Mouse (Mus musculus) kidney, postnatal 0 days (tissue): Measurements from ENCODE around the gene Dok4. TPM values are rescaled to one million over a fixed set of nuclear protein-coding genes. Genes with fewer than 3 reads are reported as not detected.

Experiments
- ATAC-seq: fragments of 200-750 bp; cut with Nextera tagmentation; replicated peaks from 2 replicates; pipeline ENCODE4 v1.8.0; 2017; ENCODE audit warnings: low read depth, moderate number of reproducible peaks, moderate TSS enrichment, moderate library complexity; ENCODE audit not compliant: low FRiP score
- DNase-seq: peaks from one replicate; pipeline ENCODE4 v3.0.0-alpha.2; 2016; ENCODE audit warnings: low spot score
- H3K27ac ChIP-seq: fragments of 300-500 bp; sonication (generic); 2 replicates; pipeline ENCODE4 v1.5.1; 2014; ENCODE audit warnings: mild to moderate bottlenecking
- H3K27me3 ChIP-seq: fragments of 300-500 bp; sonication (generic); 2 replicates; pipeline ENCODE4 v1.6.1; 2014; ENCODE audit warnings: low read length, mixed read lengths; ENCODE audit not compliant: insufficient read depth
- H3K36me3 ChIP-seq: fragments of 300-500 bp; sonication (generic); 2 replicates; pipeline ENCODE4 v1.6.1; 2014; ENCODE audit warnings: low read length, mixed read lengths; ENCODE audit not compliant: insufficient read depth
- H3K4me1 ChIP-seq: fragments of 300-500 bp; sonication (generic); replicated peaks from 2 replicates; pipeline ENCODE4 v1.6.1; 2014; ENCODE audit warnings: antibody characterized with exemption, low read length, mixed read lengths; ENCODE audit not compliant: insufficient read depth
- H3K4me2 ChIP-seq: fragments of 300-500 bp; sonication (generic); 2 replicates; pipeline ENCODE4 v1.6.1; 2014; ENCODE audit warnings: mild to moderate bottlenecking, low read length, moderate library complexity, mixed read lengths
- H3K4me3 ChIP-seq: fragments of 300-500 bp; sonication (generic); replicated peaks from 2 replicates; pipeline ENCODE4 v1.5.1; 2014; ENCODE audit warnings: low read depth, low read length
- H3K9ac ChIP-seq: fragments of 300-500 bp; sonication (generic); 2 replicates; pipeline ENCODE4 v1.6.1; 2014; ENCODE audit warnings: low read depth, low read length
- H3K9me3 ChIP-seq: fragments of 300-500 bp; sonication (generic); replicated peaks from 2 replicates; pipeline ENCODE4 v1.6.1; 2016; ENCODE audit warnings: low read length, inconsistent platforms, mixed read lengths
- CTCF ChIP-seq: IDR thresholded peaks from 2 replicates; pipeline ENCODE4 v1.5.1; 2016; ENCODE audit warnings: antibody characterized with exemption, low read depth, mild to moderate bottlenecking, moderate library complexity
- WGBS: fragments of 180-500 bp; shearing (Covaris S2); extraction: QIAGEN DNeasy Blood & Tissue Kit; methylation state at CpG from one replicate; pipeline ENCODE4 v1.1.7; 2014; 5-methylcytosine and 5-hydroxymethylcytosine counted together
- polyA plus RNA-seq: library from polyadenylated mRNA; unstranded; fragments of >200 nt; fragmentation: Nextera tagmentation; extraction: Ambion mirVana; gene quantifications from 2 replicates; pipeline ENCODE4 v1.2.1, GENCODE M21; 2015

The Dok4 gene
- polyA plus RNA-seq, 1 experiment from 2014 or later = 25.2 TPM

- Histone ChIP-seq H3K27ac (peak overlapping the region; percentile 50; the same call in 1 of the 2 replicates), H3K9me3 (no peaks in the 10 kb centered on the region), H3K4me3 (peak overlapping the region; percentile 57), H3K4me1 (peaks cover 25% of the 10 kb centered on the region), H3K9ac (peak overlapping the region; percentile 60), H3K27me3 (no peaks in the 10 kb centered on the region), H3K4me2 (peak overlapping the region; percentile 94), H3K36me3 (no peaks in the 10 kb centered on the region)
- no peak for ATAC-seq
- WGBS = 14% methylated on average over 17 of the region's 17 CpGs
- DNase-seq = no peak
- no peak for TF ChIP-seq CTCF
Observed at GRCm38 (mm10) chr8:94875096-94875870, 847 bp downstream of the Dok4 start.

DNA sequence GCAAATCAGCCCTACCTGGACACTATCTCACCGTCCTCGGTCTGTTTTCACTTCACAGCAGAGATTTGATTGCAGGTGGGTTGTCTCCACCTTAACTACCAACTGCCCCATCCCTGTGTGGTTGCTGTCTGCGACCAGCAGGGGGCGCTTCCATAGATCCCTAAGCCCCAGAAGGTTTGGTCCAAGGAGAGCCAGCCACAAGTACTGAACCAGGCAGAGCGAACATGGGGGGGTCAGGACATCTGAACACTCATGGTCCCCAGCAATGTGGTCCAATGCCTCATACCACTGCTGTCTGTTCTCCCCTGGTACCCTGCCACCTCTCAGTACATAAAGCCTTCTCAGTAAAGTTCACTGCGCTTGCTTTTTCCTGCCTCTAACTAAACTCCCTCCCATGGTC lies 1.8 kb downstream of the Dok4 start:
- Histone ChIP-seq H3K27me3 (no peaks in the 10 kb centered on the region), H3K4me1 (peaks cover 28% of the 10 kb centered on the region), H3K9ac (no peak overlapping the region), H3K9me3 (no peaks in the 10 kb centered on the region), H3K4me3 (peak overlapping the region; percentile 57; the same call in 1 of the 2 replicates), H3K36me3 (no peaks in the 10 kb centered on the region), H3K4me2 (peak overlapping the region; percentile 94), H3K27ac (no peak overlapping the region)
- DNase-seq = peak; percentile 82
- ATAC-seq = 0 out of 2 replicates have a peak, but pooled peaks have one; percentile 22
- 9% methylated on average over 6 of the region's 6 CpGs for WGBS
- peak; percentile 87 for TF ChIP-seq CTCF

DNA sequence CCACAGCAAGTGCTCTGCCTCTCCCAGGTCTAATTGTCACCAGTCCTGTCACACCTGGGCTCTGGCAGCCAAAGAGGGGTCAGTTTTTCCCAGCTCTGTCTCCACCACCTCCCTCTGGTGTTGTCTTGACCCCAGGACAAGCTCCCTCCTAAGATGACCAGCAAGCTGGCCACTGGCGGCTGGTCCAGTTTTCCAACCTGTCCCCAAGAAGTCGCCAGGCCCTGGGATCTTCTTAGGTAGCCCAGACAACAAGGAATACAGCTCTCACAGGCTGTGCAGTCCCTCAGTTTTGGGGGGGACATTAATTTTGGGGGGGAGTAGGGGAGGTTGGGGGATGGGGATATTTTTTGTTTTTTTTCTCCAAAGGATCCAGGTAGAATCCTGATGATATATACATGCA lies 3.6 kb downstream of the Dok4 start:
- Histone ChIP-seq H3K36me3 (peaks cover 2% of the 10 kb centered on the region; the same call in 1 of the 2 replicates), H3K27me3 (no peaks in the 10 kb centered on the region), H3K9ac (no peak overlapping the region), H3K27ac (0 out of 2 replicates have a peak overlapping the region, but pooled peaks have one; percentile 69), H3K9me3 (no peaks in the 10 kb centered on the region), H3K4me2 (0 out of 2 replicates have a peak overlapping the region, but pooled peaks have one; percentile 84), H3K4me3 (no peak overlapping the region), H3K4me1 (peaks cover 28% of the 10 kb centered on the region)
- WGBS = 81% methylated on average over 2 of the region's 2 CpGs
- no peak for ATAC-seq
- no peak for DNase-seq
- no peak for TF ChIP-seq CTCF

DNA sequence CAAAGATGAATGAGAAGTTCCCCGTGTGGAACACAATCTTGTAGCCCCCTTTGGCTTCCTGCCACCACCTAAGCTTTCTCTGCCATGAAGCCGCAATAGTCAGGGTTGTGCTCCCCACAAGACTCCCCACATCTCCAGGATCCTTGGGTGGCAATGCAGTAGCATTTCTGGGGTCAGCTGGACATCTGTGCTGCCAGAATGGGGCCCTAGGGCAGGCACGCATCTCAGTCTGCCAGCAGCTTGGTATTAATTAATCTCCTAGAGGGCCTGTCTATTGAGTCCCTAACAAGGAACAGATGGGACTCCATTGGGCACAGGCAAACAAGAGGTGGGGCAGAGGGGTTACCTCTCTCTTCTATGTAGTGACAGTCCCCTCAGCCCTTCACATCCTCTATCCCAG lies 4.0 kb downstream of the Dok4 start:
- peak overlapping the region; percentile 69; the same call in 1 of the 2 replicates for H3K27ac ChIP-seq
- peaks cover 28% of the 10 kb centered on the region for H3K4me1 ChIP-seq

GRCm38 (mm10) chr8:94871108-94871894 lies 4.8 kb downstream of the Dok4 start:
- no peak for TF ChIP-seq CTCF
- Histone ChIP-seq H3K36me3 (peaks cover 6% of the 10 kb centered on the region; the same call in 1 of the 2 replicates), H3K27ac (peak overlapping the region; percentile 69), H3K9me3 (no peaks in the 10 kb centered on the region), H3K4me3 (peak overlapping the region; percentile 40), H3K27me3 (no peaks in the 10 kb centered on the region), H3K4me2 (peak overlapping the region; percentile 84), H3K4me1 (peaks cover 28% of the 10 kb centered on the region), H3K9ac (peak overlapping the region; percentile 54)
- under 1% methylated on average over 7 of the region's 7 CpGs for WGBS
- ATAC-seq (peak; percentile 75), DNase-seq (peak; percentile 89)

More for the DNA sequence above, 4.0 kb downstream of the Dok4 start:
- TF ChIP-seq CTCF = no peak
- no peak for ATAC-seq
- Histone ChIP-seq H3K36me3 (peaks cover 6% of the 10 kb centered on the region; the same call in 1 of the 2 replicates), H3K4me3 (no peak overlapping the region), H3K4me2 (0 out of 2 replicates have a peak overlapping the region, but pooled peaks have one; percentile 84), H3K27me3 (no peaks in the 10 kb centered on the region), H3K9ac (no peak overlapping the region), H3K9me3 (no peaks in the 10 kb centered on the region)
- WGBS = 58% methylated on average over 3 of the region's 3 CpGs
- no peak for DNase-seq
